Mouse (Mus musculus) lung, postnatal 25 days (tissue): ENCODE data around the gene Faap20.

Experiments used
- DNase-seq: peaks from one replicate; pipeline ENCODE4 v3.0.0; 2022; ENCODE audit warnings: low spot score

Faap20 gene

DNA sequence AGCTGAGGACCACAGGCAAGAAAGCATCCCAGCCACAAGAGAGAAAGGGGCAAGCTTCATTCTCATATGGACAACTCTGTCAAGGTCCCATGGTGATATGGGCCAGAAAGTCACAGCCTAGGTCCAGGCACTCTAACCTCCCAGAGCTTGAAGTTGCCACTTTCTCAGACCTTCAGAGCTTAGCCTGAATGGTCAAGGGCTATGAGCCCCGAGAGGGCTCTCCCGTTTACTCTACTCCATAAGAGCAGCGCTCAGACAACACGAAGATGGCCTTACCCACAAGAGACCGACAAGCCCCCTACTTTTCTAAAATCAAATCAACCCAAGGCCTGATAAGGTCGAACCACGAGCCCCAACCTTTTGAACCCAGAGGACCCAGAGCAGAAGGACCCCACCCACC, 28.5 kb upstream of the Faap20 start:
- DNase-seq, result no peak

DNA sequence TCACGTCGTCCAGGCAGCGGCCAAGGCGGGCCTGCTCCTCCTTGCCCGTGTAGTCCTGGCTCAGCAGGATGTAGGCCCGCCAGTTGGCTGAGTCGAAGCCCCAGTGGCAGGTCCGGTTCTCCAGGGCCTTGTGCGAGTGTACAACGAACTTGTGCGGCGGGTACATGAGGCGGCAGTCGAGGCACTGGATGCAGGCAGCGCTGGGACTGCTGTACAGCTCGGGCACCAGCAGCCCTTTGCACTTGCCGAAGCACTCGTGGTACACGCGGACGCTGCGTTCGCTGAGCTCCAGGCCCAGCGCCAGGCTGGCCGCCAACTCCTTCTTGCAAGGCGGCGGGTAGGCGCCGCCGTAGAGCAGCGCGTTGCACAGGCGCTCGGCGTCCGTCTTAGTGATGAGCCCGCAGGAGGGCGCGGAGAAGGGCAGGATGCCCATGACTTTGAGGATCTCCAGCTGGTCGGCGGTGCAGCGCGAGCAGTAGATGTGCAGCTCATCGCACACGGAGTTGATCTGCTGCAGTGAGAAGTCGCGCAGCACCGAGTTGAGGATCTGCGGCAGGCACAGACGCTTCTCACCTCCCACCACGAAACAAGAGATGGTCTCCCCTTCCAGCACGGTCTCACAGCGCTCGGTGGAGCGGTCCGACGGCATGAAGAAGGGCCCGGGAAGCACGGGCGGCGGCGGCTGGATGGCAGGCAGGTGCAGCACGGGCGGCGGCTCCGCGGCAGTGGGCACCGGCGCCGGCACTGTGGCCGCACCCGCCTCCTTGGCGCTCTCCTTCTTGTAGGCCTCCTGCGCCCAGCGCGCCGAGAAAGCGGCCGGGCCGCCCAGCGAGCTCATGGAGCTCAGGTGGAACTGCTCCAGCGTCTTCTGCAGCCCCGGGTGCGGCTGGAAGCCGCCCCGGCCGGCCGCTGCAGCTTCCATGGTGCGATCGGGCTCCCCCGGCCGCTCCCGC, 27.7 kb upstream of the Faap20 start:
- DNase-seq, result peak; percentile 63

DNA sequence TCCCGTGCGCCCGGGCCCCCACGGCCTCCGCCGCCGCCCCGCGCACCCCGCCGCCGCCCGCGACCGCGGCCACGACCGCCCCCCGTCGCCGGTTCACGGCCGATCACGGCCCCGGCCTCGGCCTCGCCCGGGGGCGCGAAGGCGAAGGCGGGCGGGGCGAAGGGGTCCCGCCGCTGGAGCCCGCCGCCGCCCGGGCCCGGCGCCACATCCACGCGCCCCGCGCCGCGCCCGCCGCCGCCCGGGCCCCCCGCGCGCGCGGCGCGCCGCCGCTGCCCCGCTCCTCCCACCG, 27.1 kb upstream of the Faap20 start, which contains the start of gene Ski:
Gene Ski, minus strand, starts transcription at position 41 of the 289 bp plus-strand sequence.
- no peak for DNase-seq

DNA sequence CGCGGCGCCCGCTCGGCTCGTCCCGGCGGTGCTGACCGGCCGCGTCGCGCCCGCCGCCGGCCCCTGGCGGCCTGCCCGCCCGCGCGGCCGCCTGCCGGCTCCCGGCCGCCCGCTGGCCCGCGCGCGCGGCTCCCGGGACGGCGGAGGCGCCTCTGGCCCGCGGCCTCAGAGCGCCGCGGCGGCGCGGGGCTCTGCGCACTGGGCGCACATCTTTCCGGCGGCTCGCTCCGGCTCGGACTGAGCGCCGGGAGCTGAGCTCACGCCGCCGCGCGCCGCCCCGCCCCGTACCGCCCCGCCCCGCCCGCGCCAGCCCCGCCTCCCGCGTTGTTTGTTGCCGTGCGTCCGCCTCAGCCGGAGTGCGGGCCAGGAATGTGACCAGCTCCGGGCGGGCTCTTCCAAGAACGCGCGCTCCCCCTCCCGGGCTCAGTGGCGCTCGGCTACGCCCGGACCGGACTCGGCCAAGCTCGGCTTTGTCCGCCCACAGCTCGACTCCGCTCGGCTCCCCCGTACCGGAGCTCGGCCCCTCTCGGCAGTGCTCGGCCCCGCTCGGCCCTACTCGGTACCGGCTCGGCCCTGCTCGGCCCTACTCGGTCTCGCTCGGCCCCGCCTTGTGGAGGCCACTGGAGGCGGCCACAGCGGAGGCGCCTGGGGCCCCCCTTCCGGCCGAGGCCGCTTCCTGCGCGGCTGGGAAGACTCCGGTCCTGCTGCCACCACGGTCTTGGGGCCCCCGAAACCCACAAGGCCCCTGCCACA, 26.6 kb upstream of the Faap20 start:
- DNase-seq, result peak; percentile 99

DNA sequence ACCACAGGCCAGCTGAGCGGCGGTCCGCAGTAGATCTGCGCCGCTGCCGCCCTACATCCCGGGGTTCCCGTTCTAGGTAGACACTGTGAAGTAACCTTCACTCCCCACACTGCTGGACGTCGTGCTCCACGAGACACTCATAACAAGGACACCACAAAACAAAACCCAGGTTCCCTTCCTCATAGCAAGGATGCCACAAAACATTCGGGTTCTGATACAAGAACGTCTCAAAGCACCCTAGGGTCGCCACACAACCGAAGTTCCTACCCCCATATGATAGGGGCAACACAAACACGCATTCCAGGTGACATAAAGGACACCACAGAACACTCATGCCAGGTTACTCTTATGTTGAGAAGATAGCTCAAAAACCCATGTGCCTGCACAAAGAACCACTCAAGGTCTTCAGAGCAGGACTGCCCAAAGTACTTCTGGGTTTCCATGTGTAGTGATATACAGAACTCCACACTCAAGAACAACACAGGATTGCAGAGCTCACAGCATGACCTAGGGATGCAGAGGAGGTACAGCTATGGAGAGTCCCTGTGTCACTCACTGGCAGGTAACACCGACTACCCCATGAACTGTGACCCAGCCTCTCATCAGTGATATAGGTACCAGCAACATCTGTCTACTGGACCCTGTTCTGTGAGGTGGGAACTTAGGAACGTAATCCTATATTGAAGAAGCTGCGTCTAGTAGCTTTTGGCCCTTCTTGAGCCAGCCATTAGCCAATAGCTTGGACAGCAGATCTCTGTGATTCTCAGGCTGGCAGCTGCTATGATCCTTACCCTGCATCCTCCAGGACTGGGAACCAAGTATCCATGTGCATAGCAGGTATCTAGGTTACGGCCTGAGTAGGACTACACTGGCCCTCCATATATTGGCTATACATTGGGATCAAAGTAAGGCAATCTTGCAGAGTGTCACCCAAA, 25.7 kb upstream of the Faap20 start:
- DNase-seq, result no peak

DNA sequence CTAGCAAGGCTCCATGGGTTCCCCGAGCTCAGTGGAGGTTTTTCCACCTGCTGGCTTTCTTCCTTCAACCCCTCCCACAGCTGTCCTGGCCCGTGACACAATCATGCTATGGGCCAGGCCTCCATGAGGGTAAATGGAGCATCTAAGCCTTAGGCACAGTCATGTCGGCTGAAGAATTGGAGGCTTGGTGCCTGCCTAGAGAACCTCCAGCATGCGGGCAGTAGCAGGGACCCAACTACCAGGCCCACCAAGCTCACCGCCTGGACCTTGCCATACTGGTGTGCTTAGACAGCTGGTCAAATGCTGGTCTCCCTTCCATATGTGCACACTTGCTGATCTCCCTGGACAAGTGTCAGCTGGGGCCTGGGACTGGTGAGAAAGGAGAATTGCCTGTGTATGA, 23.7 kb upstream of the Faap20 start:
- no peak for DNase-seq

DNA sequence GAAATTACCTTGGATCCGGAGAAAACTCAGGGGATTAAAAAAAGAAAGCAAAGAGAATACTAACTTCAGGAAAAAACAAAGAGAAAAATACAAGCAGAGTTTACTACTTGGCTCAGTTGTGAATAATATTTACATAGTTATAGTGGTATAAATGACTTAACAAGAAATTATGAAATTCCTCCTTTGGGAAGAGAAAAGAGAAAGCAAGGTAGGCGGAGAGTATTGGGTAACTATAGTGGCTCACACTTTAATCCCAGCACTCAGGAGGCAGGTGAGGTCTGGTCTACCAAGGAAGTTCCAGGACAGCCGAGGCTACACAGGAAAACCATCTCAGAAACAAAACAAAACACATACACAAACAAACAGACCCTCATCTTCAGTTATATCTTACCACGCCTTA, 21.6 kb upstream of the Faap20 start:
- DNase-seq, result no peak

DNA sequence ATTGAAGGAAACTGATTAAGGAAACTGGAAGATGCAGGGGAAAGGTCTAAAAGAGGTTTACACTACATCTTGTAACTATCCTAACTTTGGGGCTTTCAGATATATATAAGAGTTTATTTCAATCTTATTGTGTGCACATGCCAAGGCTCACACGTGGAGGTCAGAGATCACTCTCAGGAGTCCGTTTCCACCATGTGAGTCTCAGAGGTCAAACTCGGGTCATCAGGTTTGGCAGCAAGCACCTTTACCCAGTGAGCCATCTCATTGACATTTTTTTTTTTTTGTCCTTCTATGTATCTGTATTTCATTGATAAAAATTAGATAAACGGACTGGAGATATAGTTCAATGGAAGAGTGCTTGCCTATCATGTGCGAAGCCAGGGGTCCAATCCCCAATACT, 21.1 kb upstream of the Faap20 start:
- DNase-seq, result no peak

DNA sequence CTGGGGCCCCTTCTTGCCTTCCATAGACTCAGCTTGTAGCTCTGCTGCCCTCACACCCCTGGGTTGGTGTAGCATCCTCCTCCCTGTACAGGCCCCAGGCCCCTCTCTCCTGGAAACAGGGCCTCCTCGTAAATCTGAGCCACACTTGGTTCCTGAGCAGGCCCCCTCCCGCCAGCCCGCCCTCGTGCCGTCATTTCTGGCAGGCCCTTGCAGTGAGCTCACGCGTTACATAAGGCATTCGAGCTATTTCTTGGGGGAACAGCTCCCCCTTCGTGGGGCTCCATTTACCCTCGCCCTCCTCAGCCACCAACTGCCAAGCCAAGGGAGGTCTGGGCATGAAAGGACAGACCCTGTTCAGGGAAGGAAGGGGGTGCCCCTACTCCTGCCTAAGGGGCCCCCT, 15.7 kb upstream of the Faap20 start:
- DNase-seq, result peak; percentile 84

DNA sequence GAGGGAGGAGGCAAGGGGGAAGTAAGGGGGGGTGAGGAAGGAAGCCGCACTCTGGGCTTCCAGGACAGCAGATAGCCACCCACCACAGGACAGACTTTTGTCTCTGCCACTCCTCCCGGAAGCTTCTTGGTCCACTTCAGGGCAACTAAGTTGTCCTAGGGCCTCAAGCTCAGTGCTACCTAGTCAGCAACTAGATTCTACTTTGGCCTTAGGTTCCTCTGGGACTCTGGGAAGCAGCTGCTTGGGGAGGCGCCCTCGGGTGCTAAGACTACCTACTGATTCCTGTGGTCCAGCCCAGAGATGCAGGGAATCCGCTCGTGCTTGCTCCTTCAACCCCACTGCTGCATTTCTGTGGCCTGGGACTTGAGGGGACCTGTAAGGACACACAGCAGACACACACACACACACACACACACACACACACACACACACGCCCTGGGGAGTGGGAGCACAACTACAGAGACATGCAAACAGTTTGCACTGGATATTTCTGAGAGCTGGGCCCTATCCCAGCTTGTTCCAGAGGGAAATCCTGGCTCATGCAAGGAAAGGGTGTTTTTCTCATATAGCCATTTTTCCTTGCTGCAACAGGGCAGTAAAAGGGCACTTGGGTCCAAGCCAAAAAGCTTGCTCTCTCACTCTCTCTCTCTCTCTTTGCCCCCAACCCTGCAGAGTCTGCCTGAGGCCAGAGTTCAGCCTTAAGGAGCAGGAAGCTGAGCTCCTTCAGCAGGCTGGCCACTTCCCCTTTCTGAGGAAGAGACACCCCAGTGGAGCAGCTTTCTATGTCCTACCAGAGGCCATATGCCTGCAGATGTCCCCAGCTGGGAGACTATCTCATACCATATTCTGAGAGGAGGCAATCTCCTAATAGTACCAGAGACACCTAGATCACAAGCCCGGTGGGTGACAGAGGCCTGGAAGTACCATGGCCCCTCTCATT, 15.0 kb upstream of the Faap20 start:
- peak; percentile 55 for DNase-seq

DNA sequence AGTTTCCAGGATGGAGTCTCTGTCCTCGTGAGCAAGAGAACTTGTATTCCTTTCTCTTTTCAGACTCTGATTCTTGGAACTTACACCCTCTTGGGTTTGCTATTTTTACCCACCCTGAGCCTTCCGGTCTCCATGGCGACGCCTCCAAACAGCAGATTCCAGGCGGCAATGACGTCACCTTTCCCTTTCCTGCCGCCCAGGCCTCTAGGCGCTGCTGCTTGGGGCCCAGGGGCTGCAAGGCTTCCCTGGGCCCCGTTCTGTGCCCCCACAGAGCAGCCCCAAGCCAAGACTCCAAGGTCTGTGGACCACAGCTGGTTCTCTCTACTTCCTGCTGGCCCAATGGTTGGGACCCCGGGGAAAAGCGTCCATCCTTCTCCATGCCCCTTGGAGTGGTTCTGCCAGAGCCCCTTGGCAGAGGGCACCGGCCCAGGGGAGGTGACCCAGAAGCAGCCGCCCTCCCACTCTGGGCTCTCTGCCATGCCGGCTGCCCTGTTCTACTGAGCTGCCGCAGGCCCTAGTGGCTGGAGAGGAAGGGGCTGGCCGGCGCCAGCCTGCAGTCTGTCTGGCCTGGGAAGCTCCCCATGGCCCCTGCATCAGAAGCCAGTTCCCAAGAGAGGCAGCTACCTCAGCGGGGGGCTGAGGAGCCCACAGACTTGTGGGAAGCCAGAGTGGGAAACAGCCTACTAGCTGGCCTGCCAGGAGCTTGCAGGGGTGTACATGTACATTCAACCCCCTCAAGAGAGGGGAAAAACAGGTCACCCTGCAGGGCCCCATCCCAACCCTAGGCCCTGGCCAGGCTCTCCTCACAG, 14.1 kb upstream of the Faap20 start:
- DNase-seq, result peak; percentile 95

DNA sequence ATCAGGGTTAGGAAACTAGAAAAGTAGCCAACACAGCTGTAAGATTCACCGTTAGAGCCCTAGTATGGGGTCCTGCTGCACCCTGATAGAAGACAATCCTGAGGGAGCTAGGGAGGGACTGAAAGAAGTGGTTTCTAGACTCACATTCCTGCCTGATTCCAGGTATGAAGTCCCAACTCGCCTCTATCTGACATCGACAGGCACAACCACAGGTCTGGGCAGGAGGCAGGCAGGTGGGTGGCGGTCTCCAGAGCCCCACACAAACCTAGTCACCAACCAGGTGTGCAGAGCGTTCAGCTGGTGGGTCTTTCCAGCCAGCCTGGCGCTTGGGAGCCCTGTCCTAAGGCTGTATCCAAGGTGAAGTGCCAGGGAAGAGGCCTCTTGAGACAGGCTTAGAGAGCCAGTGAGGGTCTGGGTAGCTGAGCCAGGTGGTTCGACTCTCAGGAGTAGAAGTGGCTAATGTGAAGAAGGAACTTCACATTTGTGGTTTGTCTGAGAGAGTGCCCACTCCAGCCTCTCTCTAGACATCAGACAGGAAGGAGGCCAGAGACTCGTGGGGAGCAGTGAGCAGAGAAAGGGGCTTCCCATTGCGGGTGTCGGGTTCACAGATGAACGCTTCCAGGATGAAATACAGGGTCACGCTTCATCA, 12.7 kb upstream of the Faap20 start:
- DNase-seq, result peak; percentile 61

DNA sequence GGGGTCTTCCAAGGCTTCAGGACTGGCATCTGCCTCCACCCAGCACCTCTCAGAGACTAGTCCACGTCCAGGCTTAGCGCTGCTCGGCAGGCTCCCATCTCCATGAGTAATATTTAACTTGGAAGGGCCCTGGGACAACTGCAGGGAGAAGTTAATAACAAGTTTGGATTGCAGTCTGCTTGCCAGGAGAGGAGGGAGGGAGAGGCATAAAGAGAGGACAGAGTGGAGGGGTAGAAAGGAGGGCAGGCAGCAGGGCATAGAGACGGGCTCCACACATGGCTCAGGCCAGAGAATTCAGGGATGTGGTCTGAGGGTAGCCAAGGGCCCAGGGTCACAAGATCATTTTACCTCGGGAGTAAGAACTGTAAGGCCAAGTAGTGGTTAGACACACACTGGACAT, 11.3 kb upstream of the Faap20 start:
- peak; percentile 78 for DNase-seq

DNA sequence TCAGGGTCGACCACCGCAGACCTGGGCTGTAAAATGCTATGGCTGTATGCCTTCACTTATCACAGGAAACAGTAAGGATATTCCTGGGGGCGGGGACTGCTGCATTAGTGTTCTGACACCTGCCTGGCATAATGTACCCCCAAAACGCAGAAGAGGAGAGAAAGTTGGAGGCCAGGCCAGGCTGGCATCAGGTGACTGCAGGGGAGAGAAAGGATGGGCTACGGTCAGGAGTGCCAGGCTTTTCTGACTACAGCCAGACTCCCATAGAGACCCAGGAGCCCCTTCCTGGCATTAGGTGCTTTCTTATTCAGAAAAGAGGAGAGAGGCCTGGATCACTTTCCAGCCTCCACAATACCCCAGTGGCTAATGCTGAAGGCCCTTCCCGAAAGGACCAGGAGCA, 10.1 kb upstream of the Faap20 start:
- DNase-seq, result no peak

DNA sequence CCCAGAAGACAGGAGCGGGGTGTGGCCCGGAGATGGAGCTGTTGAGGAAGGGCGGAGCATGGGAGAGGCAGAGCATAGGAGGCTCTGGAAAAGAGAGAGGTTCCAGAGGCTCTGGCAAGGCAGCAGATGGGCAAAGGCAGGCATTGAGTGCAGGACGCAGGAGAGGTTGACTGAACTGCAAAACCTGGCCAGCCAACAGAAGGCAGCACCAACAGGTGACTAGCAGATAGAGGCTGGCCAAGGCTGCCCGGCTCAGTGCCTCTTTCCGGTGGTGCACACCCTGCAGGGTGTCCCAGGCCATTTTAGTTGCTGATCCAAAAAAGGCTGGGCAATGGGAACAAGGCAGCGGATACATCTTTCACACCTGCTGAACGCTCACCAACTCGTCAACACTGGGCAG, 7.8 kb upstream of the Faap20 start:
- DNase-seq, result no peak

DNA sequence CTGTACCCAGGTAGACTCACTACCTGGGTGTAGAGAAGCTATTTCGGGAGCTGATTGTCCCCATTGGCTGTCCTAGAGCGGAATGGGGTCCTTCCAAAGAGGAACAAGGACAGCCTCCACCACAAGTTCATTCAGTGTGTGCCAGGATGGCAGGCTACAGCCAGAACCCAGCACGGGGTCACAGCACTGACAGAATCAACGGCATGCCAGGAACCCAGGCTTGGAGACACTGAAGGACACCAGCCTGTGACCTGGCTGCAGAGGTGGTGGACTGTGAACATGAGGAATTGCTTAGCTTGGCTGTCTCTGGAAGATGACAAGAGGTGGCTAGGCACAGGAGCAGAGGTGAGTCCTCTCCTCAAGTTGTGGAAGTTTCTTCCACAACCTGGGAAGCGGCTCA, 7.3 kb upstream of the Faap20 start:
- no peak for DNase-seq

DNA sequence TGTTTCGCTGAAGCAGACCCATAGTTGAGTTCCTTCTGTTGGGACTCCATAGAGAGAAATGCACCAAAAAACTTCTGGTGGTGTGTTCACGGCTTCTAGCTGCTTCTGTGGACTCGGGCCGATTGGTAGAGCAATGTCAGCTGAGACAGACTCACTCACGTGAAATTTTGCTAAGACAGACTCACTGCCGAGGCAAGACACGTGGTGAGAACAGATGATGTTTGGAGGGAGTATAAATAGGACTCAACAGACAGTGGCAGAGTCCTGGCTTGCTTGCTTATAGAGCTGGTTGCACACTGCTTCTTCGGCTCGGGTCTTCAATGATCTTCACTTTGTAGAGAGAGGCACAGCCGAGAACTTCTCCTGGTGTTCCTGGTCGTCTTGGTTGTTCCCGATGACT, 6.4 kb upstream of the Faap20 start:
- no peak for DNase-seq

DNA sequence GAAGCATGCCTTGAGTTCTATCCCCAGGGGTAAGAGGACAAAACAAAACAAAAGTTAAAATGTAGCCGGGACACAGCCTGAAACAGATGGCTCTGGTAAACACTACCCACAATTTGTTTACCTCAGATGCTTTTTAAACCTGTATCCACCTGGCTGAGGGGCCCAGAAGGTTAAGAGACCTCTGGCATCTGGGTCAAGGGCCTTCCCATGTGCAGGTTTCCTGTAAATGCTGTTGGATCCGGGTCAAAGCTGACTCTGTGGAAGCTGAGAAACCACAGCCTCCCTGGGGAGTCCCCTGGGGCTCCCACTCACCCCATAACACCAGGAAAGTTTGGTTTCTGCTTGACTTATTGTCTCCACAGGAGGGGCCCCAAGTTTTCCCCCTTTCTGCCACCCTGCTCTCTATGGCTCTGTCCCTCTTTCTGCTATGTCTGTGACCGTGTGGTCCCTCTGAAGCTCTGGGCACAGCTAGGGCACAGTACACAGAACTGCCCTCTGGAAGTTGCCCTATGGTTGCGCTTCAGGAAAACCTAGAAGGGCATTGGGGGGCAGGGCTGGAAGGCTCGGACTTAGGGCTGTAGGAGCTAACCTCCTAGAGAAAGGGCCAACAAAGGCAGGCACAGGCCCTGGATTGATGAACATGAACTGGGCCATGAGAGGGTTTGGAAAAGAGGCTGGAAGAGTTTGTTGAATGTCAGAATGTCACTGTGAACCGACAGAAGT, 3.7 kb upstream of the Faap20 start:
- DNase-seq, result no peak

DNA sequence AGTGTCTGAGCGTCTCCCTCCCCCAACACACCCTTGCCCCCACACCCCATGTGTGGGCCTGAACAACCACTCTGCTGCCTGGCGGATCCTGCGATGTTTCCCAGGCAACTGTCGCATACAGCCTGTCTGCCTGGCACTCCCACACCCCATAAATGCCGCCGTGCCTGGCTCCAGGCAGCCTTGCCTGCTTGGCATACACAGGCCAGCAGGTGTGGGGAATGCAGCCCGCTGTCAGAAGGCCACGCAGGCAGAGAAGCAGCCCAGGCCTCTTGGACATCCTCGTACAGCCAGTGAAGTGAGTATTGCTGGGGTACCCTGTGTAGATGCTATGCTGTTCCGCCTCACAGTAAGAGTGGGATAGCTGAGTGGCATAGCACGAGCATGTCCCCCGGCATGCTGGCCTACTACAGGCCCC, 2.9 kb upstream of the Faap20 start:
- no peak for DNase-seq
